Mouse (Mus musculus) erythroblast, embryonic 14.5 days (primary cell): Measurements from ENCODE around the gene Myh15. TPM values are rescaled to one million over a fixed set of nuclear protein-coding genes. Genes with fewer than 3 reads are reported as not detected.

Experiments used
- H3K27me3 ChIP-seq: 2 replicates; pipeline ENCODE4 v1.6.1; 2012; ENCODE audit warnings: inconsistent platforms; ENCODE audit not compliant: control insufficient read depth
- H3K36me3 ChIP-seq: 2 replicates; pipeline ENCODE4 v1.6.1; 2012; ENCODE audit warnings: mild to moderate bottlenecking, inconsistent platforms; ENCODE audit not compliant: control insufficient read depth
- H3K4me1 ChIP-seq: 2 replicates; pipeline ENCODE4 v1.6.1; 2012; ENCODE audit warnings: inconsistent platforms; ENCODE audit not compliant: control insufficient read depth
- H3K4me3 ChIP-seq: replicated peaks from 2 replicates; pipeline ENCODE3; 2012; ENCODE audit warnings: moderate library complexity, mild to moderate bottlenecking, inconsistent platforms
- H3K9me3 ChIP-seq: 2 replicates; pipeline ENCODE4 v1.6.1; 2012; ENCODE audit warnings: low read length, inconsistent platforms, mixed read lengths; ENCODE audit not compliant: control insufficient read depth
- GATA1 ChIP-seq: IDR thresholded peaks from 2 replicates; pipeline ENCODE4 v1.6.1; 2012; ENCODE audit warnings: low read length, inconsistent platforms, mixed read lengths
- TAL1 ChIP-seq: IDR thresholded peaks from 3 replicates; pipeline ENCODE4 v1.6.1; 2012; ENCODE audit warnings: low read length, inconsistent platforms, mixed read lengths
- polyA plus RNA-seq: library from polyadenylated mRNA; stranded (reverse); fragments of >175 nt; gene quantifications from 2 replicates; pipeline ENCODE4 v1.2.3, GENCODE M21; 2012

The Myh15 gene
- not detected in 2 replicates for polyA plus RNA-seq

GRCm38 (mm10) chr16:49057186-49057585, at the start of gene Myh15:
Myh15 (plus strand) TSS chr16:49057486.
- Histone ChIP-seq H3K4me1 (no peaks in the 10 kb centered on the region), H3K27me3 (no peaks in the 10 kb centered on the region), H3K36me3 (no peaks in the 10 kb centered on the region), H3K9me3 (no peaks in the 10 kb centered on the region), H3K4me3 (no peak within 1 kb of the TSS)
- TF ChIP-seq TAL1 = no peak
- no peak for TF ChIP-seq GATA1

- Histone ChIP-seq H3K27me3 (no peaks in the 10 kb centered on the region), H3K4me1 (no peaks in the 10 kb centered on the region), H3K4me3 (no peak overlapping the region), H3K9me3 (no peaks in the 10 kb centered on the region), H3K36me3 (peaks cover 87% of the 10 kb centered on the region)
- TF ChIP-seq GATA1 (no peak), TAL1 (no peak)
These were observed 40.5 kb upstream of the Myh15 start for GRCm38 (mm10) chr16:49016620-49017332.

GRCm38 (mm10) chr16:49035852-49036251, 21.4 kb upstream of the Myh15 start:
- TF ChIP-seq GATA1 = no peak
- no peak for TF ChIP-seq TAL1
- Histone ChIP-seq H3K9me3 (no peaks in the 10 kb centered on the region), H3K27me3 (no peaks in the 10 kb centered on the region), H3K36me3 (no peaks in the 10 kb centered on the region), H3K4me1 (no peaks in the 10 kb centered on the region), H3K4me3 (no peak overlapping the region)

- no peaks in the 10 kb centered on the region for H3K4me1 ChIP-seq
- H3K9me3 ChIP-seq = no peaks in the 10 kb centered on the region
- TF ChIP-seq TAL1 = no peak
- no peak for TF ChIP-seq GATA1
- no peaks in the 10 kb centered on the region for H3K27me3 ChIP-seq
- H3K4me3 ChIP-seq = no peak overlapping the region
- H3K36me3 ChIP-seq = no peaks in the 10 kb centered on the region
These were observed 19.5 kb upstream of the Myh15 start for GRCm38 (mm10) chr16:49037771-49038170.

GRCm38 (mm10) chr16:49040554-49041221, 16.6 kb upstream of the Myh15 start:
- H3K9me3 ChIP-seq = no peaks in the 10 kb centered on the region
- no peak overlapping the region for H3K4me3 ChIP-seq
- no peak for TF ChIP-seq GATA1
- no peak for TF ChIP-seq TAL1
- no peaks in the 10 kb centered on the region for H3K36me3 ChIP-seq
- no peaks in the 10 kb centered on the region for H3K4me1 ChIP-seq
- no peaks in the 10 kb centered on the region for H3K27me3 ChIP-seq

GRCm38 (mm10) chr16:49049214-49049613, 8.1 kb upstream of the Myh15 start:
- Histone ChIP-seq H3K36me3 (no peaks in the 10 kb centered on the region), H3K27me3 (no peaks in the 10 kb centered on the region), H3K4me3 (no peak overlapping the region), H3K4me1 (no peaks in the 10 kb centered on the region), H3K9me3 (no peaks in the 10 kb centered on the region)
- TF ChIP-seq TAL1 (no peak), GATA1 (no peak)

GRCm38 (mm10) chr16:49069256-49069963, 12.1 kb downstream of the Myh15 start:
- Histone ChIP-seq H3K36me3 (no peaks in the 10 kb centered on the region), H3K27me3 (no peaks in the 10 kb centered on the region), H3K4me3 (no peak overlapping the region), H3K9me3 (peaks cover 2% of the 10 kb centered on the region; the same call in 1 of the 2 replicates), H3K4me1 (no peaks in the 10 kb centered on the region)
- TF ChIP-seq TAL1 (no peak), GATA1 (no peak)

GRCm38 (mm10) chr16:49071316-49071715, 14.0 kb downstream of the Myh15 start:
- H3K36me3 ChIP-seq = no peaks in the 10 kb centered on the region
- no peaks in the 10 kb centered on the region for H3K4me1 ChIP-seq
- no peaks in the 10 kb centered on the region for H3K27me3 ChIP-seq
- no peak for TF ChIP-seq TAL1
- no peak for TF ChIP-seq GATA1
- no peak overlapping the region for H3K4me3 ChIP-seq
- peaks cover 2% of the 10 kb centered on the region; the same call in 1 of the 2 replicates for H3K9me3 ChIP-seq

- Histone ChIP-seq H3K27me3 (no peaks in the 10 kb centered on the region), H3K4me1 (no peaks in the 10 kb centered on the region), H3K9me3 (no peaks in the 10 kb centered on the region), H3K4me3 (no peak overlapping the region), H3K36me3 (no peaks in the 10 kb centered on the region)
- TF ChIP-seq TAL1 (no peak), GATA1 (no peak)
These were observed 70.7 kb downstream of the Myh15 start for GRCm38 (mm10) chr16:49128015-49128414.
